Mouse (Mus musculus): ENCODE data around the gene Klhl21. TPM values are rescaled to one million over a fixed set of nuclear protein-coding genes. Genes with fewer than 3 reads are reported as not detected.
"Not testable (repeated sequence)": the region's sequence is repeated elsewhere in the genome, so short reads cannot be mapped to it uniquely, and the experiment has no call there.

The Klhl21 gene
- total RNA-seq, 1 experiment from 2014 or later = 6.5 TPM

- no peak for ATAC-seq (ENCODE audit: extremely low read depth, insufficient number of reproducible peaks, low FRiP score, poor library complexity, severe bottlenecking)
Observed at GRCm38 (mm10) chr4:152012109-152012508, 3.5 kb downstream of the Klhl21 start.

- no peak for ATAC-seq (ENCODE audit: extremely low read depth, insufficient number of reproducible peaks, low FRiP score, poor library complexity, severe bottlenecking)
Observed at GRCm38 (mm10) chr4:152013036-152013813, 4.6 kb downstream of the Klhl21 start.

DNA sequence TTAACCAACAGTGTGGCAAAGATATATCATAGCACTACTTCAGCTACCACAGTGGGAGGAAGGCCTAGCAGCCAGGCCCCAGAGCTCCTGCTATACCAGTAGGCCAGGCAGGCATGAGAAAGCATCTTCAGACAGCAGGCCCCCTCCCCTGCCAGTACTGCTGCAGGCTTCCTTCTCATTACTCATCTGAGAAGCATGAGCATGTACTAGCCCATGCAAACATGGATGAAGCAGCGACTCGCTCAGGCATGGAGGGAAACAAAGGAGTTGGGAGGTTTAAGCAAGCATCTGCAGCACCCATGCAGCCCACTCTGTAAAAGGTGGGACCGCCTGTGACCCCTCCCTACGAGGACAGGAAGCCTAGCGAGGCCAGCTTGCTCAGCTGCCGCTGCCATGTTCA lies 10.5 kb downstream of the Klhl21 start:
- ATAC-seq (ENCODE audit: extremely low read depth, insufficient number of reproducible peaks, low FRiP score, poor library complexity, severe bottlenecking) = no peak

- ATAC-seq (ENCODE audit: extremely low read depth, insufficient number of reproducible peaks, low FRiP score, poor library complexity, severe bottlenecking) = no peak
Observed at GRCm38 (mm10) chr4:152020024-152020423, 11.4 kb downstream of the Klhl21 start.

- ATAC-seq (ENCODE audit: extremely low read depth, insufficient number of reproducible peaks, low FRiP score, poor library complexity, severe bottlenecking) = no peak
Observed at GRCm38 (mm10) chr4:152021568-152022097, 13.0 kb downstream of the Klhl21 start.

GRCm38 (mm10) chr4:152022506-152022905 lies 13.9 kb downstream of the Klhl21 start:
- no peak for ATAC-seq (ENCODE audit: extremely low read depth, insufficient number of reproducible peaks, low FRiP score, poor library complexity, severe bottlenecking)

DNA sequence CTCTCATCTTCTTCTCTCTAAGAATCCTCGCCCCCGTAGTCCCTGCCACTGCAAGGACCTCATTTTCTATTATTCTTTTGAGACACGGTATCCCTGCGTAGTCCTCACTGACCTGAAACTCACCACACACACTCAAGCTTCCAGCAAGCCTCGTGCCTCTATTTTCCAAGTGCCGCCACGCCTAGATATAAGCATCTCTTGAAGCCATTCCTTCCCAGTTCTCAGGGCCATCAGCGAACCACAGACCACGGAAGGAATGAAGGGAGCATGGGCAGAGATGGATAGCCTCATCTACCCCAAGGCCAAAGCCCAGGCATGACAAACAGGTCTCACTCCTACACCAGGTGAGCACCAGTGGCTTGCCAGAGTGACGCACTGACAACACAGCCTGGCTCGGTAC lies 15.9 kb downstream of the Klhl21 start:
- ATAC-seq (ENCODE audit: extremely low read depth, insufficient number of reproducible peaks, low FRiP score, poor library complexity, severe bottlenecking) = no peak

DNA sequence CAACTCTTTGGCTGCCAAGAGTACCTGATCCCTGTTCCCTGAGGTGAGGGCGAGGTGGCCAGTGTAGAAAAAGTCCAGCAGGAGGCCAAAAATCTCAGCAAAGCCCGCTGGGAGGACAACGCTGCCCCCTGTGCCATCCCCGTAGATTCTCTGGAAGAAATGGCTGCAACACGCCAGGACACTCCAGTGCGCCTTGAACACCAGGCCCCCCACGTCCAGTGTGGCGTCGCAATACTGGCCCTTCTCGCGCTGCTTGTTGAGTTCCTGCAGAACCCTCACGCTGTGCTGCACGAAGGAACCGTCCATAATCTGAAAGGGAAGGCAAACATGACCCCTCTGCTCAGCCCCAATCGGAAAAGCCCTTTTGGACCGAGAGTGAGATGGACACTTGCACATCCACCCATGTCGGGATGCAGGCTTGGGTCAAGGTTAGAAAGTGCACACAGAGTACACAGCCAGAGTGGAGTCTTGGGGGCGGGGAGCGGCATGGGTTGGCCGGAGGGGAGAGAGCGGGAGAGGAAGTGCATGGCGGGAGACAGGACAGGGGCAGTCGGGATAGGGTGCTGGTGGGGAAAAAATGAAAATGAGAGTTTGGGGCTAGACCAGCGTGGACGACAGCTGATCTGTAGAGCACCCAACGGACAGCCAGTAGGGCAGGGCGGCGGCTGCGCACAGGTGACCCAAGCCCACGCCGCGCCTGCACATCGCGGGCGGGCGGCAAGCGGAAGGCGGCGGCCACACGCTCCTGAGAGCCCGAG lies 18.3 kb downstream of the Klhl21 start:
- ATAC-seq (ENCODE audit: extremely low read depth, insufficient number of reproducible peaks, low FRiP score, poor library complexity, severe bottlenecking) = no peak

DNA sequence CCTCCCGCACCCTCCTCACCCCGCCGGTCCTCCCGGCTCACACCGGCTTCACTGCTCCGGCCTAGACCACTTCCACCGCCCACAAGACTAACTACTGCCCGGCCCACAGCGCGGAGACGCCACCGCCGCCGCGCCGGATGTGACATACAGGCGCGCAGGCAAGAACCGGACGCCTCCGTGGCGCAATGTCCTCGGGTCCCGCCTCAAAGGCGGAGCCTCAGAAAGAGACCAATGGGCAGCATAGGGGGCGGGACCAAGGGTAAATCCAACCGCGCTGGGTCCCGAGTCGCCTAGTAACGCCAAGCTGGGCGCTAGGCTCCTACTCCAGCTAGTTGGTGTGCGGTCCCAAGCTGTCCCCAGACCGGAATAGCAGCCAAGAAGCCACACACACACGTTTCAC lies 18.9 kb downstream of the Klhl21 start, which contains the start of gene Zbtb48:
Gene Zbtb48, minus strand, starts transcription at position 148 of the 400 bp plus-strand sequence.
- peak; percentile 94 for ATAC-seq (ENCODE audit: extremely low read depth, insufficient number of reproducible peaks, low FRiP score, poor library complexity, severe bottlenecking)

DNA sequence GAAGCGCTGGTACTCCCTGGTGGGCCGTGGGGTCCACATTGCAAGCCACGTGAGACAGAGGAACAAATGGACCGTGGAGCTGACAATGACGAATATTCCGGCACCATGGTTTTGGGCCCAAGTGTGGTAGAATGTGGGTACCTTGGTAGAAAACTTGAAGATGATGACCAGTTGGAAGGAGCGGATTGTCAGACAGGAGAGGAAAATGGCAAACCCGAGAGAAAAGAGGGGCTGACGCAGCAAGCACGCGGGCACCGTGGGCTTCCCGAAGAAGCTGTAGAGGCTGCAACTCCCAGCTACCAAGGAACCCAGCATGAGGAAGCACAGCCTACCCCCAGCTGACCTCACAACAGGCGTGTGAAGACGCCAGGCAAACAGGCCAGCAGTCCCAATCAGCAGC lies 19.9 kb downstream of the Klhl21 start:
- ATAC-seq (ENCODE audit: extremely low read depth, insufficient number of reproducible peaks, low FRiP score, poor library complexity, severe bottlenecking) = no peak

GRCm38 (mm10) chr4:152029087-152029486 lies 20.5 kb downstream of the Klhl21 start:
- ATAC-seq (ENCODE audit: extremely low read depth, insufficient number of reproducible peaks, low FRiP score, poor library complexity, severe bottlenecking) = no peak

DNA sequence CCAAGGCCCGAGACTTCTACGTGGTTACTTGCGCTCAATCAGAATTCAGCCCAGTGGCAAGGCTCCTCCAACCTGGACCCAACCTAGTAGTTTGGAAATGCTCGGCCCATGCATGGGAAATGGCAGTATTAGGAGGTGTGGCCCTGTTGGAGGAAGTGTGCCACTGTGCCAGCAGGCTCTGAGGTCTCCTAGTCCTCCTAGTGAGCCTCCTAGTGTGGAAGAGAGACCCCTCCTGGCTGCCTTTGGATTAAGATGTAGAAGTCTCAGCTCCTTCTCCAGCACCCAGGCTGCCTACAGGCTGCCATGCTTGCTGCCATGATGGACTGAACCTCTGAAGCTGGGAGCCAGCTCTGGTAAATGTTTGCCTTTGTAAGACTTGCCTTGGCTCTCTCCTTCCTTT lies 21.4 kb downstream of the Klhl21 start:
- ATAC-seq (ENCODE audit: extremely low read depth, insufficient number of reproducible peaks, low FRiP score, poor library complexity, severe bottlenecking) = no peak

GRCm38 (mm10) chr4:152032922-152033321 lies 24.3 kb downstream of the Klhl21 start:
- ATAC-seq (ENCODE audit: extremely low read depth, insufficient number of reproducible peaks, low FRiP score, poor library complexity, severe bottlenecking) = no peak

- ATAC-seq (ENCODE audit: extremely low read depth, insufficient number of reproducible peaks, low FRiP score, poor library complexity, severe bottlenecking) = not testable (repeated sequence)
Observed at GRCm38 (mm10) chr4:152036464-152036863, 27.9 kb downstream of the Klhl21 start.

DNA sequence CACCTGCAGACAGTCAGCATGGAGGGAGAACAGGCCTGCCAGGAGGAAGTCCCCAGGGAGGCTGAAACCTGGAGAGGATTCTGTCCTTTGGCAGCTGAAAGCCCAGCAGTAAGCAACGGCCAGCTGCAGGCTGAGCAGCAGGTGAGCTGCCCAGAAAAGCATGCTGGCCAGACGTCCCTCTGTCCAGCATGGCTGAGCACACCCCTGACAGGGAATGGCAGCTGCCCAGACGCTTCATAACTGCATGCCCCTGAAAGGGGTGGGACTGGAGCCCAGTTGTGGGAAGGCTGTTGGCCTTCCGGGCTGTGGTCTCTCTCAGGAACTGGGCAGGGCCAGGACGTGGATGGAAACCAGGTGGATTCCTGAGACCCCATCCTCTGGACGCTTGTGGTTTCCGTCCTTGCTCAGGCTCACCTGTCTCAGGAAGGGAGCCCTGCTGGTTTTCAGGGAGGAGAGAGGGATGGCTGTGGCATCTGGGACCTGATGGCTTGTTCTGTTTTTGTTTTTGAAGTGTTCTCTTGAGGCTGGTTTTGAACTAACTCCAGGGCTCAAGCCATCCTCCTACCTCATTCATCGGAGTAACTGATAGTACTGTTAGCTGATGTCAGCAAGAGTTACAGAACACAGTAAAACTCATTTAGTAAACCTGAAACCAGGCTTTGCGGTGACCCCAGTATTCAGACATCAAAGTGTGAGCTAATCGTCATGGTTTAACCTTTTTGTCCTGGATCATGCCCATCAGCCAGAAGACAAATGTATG lies 29.8 kb downstream of the Klhl21 start, which contains the start of gene Tas1r1:
Gene Tas1r1, minus strand, starts transcription at position 344 of the 760 bp plus-strand sequence.
- ATAC-seq (ENCODE audit: extremely low read depth, insufficient number of reproducible peaks, low FRiP score, poor library complexity, severe bottlenecking) = no peak

GRCm38 (mm10) chr4:152038985-152039830 lies 30.6 kb downstream of the Klhl21 start, which contains the start of gene Nol9:
Nol9 (plus strand) TSS chr4:152039321.
- ATAC-seq (ENCODE audit: extremely low read depth, insufficient number of reproducible peaks, low FRiP score, poor library complexity, severe bottlenecking) = peak; percentile 86

DNA sequence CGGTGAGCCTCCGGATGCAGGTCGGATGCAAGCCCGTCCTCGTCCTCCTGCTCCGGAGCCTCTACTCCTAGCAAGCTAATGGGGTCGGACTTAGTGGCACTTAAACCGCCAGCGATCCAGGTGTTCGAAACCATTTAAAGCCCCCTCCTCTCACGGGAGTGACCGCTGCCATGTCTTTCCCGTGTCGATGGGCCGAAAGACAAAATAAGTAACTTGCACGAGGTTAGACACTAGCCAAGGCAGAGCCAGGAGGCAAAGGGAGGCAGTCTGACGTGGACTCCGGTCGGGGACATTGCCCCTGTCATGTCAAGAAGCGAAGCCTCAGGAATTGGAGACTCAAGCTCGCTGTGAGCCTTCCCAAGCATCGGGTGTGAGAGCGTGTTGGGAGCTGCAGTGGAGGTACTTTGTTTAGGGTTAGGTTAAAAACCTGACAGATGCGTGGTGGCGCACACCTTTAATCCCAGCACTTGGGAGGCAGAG lies 31.3 kb downstream of the Klhl21 start:
- ATAC-seq (ENCODE audit: extremely low read depth, insufficient number of reproducible peaks, low FRiP score, poor library complexity, severe bottlenecking) = no peak
